Mouse (Mus musculus): ENCODE data around the gene Ywhah. TPM values are rescaled to one million over a fixed set of nuclear protein-coding genes. Genes with fewer than 3 reads are reported as not detected.

The Ywhah gene
- 878 and 976 TPM in 2 replicates for polyA plus RNA-seq (2015; fragmentation: Nextera tagmentation; extraction: Ambion mirVana)

DNA sequence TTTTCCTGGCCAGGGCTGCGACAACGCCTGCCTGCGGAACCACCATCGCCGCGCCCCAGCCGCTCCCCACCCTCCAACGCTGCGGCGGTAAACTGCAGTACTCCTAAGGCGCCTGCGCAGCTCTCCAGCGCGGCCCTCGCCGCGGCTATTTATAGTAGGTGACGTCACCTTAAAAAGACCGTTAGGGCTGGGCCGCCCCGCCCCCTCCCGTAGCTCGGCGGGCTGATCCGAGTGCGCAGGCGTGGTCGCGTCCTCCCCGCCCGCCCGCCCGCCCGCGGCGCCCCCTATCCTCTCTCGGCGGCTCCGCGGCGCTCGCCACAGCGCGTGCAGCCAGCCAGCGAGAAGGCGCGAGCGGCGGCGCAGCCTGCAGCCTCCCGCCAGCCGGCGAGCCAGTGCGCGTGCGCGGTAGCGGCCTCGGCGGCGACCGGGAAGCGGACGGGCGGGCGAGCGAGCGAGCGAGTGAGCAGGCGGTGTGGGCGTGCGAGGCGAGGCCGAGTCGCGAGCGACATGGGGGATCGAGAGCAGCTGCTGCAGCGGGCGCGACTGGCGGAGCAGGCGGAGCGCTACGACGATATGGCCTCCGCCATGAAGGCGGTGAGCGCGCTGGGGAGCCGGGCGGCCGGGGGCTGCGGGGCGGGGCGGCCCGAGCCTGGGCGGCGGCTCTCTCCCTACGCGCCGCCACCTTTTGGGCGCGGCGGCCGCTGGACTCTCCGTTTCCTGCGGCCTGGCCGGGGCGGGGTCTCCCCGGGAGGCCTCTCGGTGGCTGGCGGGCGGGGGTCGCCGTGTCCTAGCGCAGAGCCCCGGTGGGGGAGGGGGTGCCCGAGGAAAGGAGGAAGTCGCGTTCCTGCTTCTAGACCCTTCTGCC is at the start of gene Ywhah:
TSS of gene Ywhah (plus strand) at position 256 of the 865 bp plus-strand sequence.
- no peaks in the 10 kb centered on the region for H3K36me3 ChIP-seq (ENCODE audit: control insufficient read depth, insufficient read depth, low read length)
- peak within 1 kb of the TSS; percentile 100 for H3K27ac ChIP-seq (ENCODE audit: low read length)
- H3K9ac ChIP-seq (ENCODE audit: low read depth, low read length): peak within 1 kb of the TSS; percentile 98
- under 1% methylated on average over 87 of the region's 121 CpGs for WGBS
- no peaks in the 10 kb centered on the region for H3K27me3 ChIP-seq (ENCODE audit: control insufficient read depth, insufficient read depth, low read depth, low read length)
- ATAC-seq: peak; percentile 96
- peak within 1 kb of the TSS; percentile 64 for H3K4me3 ChIP-seq (ENCODE audit: low read depth, low read length)
- H3K4me1 ChIP-seq (ENCODE audit: control insufficient read depth, insufficient read depth, low read length): peaks cover 42% of the 10 kb centered on the region
- peak within 1 kb of the TSS; percentile 93 for H3K4me2 ChIP-seq (ENCODE audit: low read length)
- H3K9me3 ChIP-seq (replicated peaks; ENCODE audit: control insufficient read depth, low read length, poor library complexity, severe bottlenecking): no peaks in the 10 kb centered on the region

- Histone ChIP-seq H3K27me3 (ENCODE audit: control insufficient read depth, insufficient read depth, low read depth, low read length) (no peaks in the 10 kb centered on the region), H3K27ac (ENCODE audit: low read length) (no peak overlapping the region), H3K36me3 (ENCODE audit: control insufficient read depth, insufficient read depth, low read length) (peaks cover 11% of the 10 kb centered on the region), H3K4me2 (ENCODE audit: low read length) (no peak overlapping the region), H3K9me3 (replicated peaks; ENCODE audit: control insufficient read depth, low read length, poor library complexity, severe bottlenecking) (no peaks in the 10 kb centered on the region), H3K4me3 (ENCODE audit: low read depth, low read length) (no peak overlapping the region), H3K9ac (ENCODE audit: low read depth, low read length) (no peak overlapping the region), H3K4me1 (ENCODE audit: control insufficient read depth, insufficient read depth, low read length) (no peaks in the 10 kb centered on the region)
- WGBS: 89% methylated on average over 4 of the region's 4 CpGs
- ATAC-seq: no peak
These were observed 42.1 kb upstream of the Ywhah start for GRCm38 (mm10) chr5:32976541-32976940.

DNA sequence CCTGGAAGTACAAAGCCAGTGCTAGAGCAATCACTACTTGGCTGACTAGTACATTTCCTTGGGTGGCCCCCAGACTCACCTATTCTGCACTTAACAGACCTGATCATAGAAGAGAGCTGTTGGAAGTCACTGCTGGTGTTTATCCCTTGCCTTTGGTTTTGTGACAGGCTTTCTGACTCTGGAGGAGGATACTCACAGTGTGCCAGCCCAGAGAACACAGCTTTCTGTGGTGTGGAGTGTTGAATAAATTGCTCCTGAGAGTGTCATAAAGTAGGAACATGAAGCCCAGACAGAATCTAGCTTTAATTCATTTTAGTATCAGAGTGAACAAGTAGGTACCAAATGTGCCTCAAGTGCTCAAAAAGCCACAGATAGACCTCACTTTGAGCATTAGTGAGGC is 41.4 kb upstream of the Ywhah start:
- Histone ChIP-seq H3K27me3 (ENCODE audit: control insufficient read depth, insufficient read depth, low read depth, low read length) (no peaks in the 10 kb centered on the region), H3K27ac (ENCODE audit: low read length) (no peak overlapping the region), H3K4me3 (ENCODE audit: low read depth, low read length) (no peak overlapping the region), H3K36me3 (ENCODE audit: control insufficient read depth, insufficient read depth, low read length) (peaks cover 15% of the 10 kb centered on the region), H3K9ac (ENCODE audit: low read depth, low read length) (no peak overlapping the region), H3K4me2 (ENCODE audit: low read length) (no peak overlapping the region), H3K9me3 (replicated peaks; ENCODE audit: control insufficient read depth, low read length, poor library complexity, severe bottlenecking) (no peaks in the 10 kb centered on the region), H3K4me1 (ENCODE audit: control insufficient read depth, insufficient read depth, low read length) (no peaks in the 10 kb centered on the region)
- no peak for ATAC-seq

GRCm38 (mm10) chr5:32985379-32985778 is 33.2 kb upstream of the Ywhah start:
- H3K9me3 ChIP-seq (replicated peaks; ENCODE audit: control insufficient read depth, low read length, poor library complexity, severe bottlenecking): no peaks in the 10 kb centered on the region
- peak; percentile 54; the same call in 1 of the 2 replicates for ATAC-seq
- no peak overlapping the region for H3K9ac ChIP-seq (ENCODE audit: low read depth, low read length)
- WGBS: 38% methylated on average over 1 of the region's 1 CpGs
- peaks cover 12% of the 10 kb centered on the region for H3K4me1 ChIP-seq (ENCODE audit: control insufficient read depth, insufficient read depth, low read length)
- peaks cover 17% of the 10 kb centered on the region for H3K36me3 ChIP-seq (ENCODE audit: control insufficient read depth, insufficient read depth, low read length)
- no peak overlapping the region for H3K4me2 ChIP-seq (ENCODE audit: low read length)
- H3K27me3 ChIP-seq (ENCODE audit: control insufficient read depth, insufficient read depth, low read depth, low read length): no peaks in the 10 kb centered on the region
- peak overlapping the region; percentile 69; the same call in 1 of the 2 replicates for H3K27ac ChIP-seq (ENCODE audit: low read length)
- H3K4me3 ChIP-seq (ENCODE audit: low read depth, low read length): no peak overlapping the region

- Histone ChIP-seq H3K27me3 (ENCODE audit: control insufficient read depth, insufficient read depth, low read depth, low read length) (no peaks in the 10 kb centered on the region), H3K27ac (ENCODE audit: low read length) (no peak overlapping the region), H3K36me3 (ENCODE audit: control insufficient read depth, insufficient read depth, low read length) (peaks cover 11% of the 10 kb centered on the region), H3K4me2 (ENCODE audit: low read length) (no peak overlapping the region), H3K4me3 (ENCODE audit: low read depth, low read length) (no peak overlapping the region), H3K9ac (ENCODE audit: low read depth, low read length) (peak overlapping the region; percentile 11; the same call in 1 of the 2 replicates), H3K9me3 (replicated peaks; ENCODE audit: control insufficient read depth, low read length, poor library complexity, severe bottlenecking) (no peaks in the 10 kb centered on the region), H3K4me1 (ENCODE audit: control insufficient read depth, insufficient read depth, low read length) (peaks cover 12% of the 10 kb centered on the region)
- WGBS: 65% methylated on average over 1 of the region's 1 CpGs
- no peak for ATAC-seq
These were observed 30.7 kb upstream of the Ywhah start for GRCm38 (mm10) chr5:32987873-32988272.

DNA sequence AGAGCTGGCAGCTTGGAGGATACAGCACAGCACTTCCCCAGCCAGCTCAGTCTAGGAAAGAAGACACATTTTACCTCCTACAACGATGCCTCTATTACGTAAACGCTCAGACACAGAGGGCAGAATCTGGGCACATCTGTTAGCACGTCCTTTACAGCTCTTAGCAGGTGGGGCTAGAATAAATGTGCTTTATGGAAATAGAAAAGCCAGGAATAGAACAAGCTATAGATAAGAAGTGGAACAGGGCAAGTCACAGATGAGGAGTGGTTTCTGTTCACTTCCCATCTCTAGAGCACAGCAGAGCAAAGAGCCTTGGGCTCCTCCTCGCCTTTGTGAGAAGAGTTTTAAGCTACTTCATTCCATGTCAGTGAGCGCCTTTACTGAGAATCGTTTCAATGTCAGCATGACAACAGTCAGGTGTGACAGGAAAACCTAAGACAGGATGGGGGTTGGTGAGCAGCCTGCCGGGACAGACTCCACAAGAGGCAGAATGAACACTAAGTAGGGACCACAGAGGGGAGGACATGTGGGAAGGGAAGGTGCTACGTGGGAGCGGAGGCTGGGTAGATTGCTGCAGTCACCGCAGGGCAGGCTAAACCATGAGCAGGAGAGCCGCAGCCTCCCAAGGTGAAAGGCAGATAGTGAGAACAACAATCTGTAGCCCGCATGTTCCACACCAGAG is 28.5 kb upstream of the Ywhah start:
- Histone ChIP-seq H3K36me3 (ENCODE audit: control insufficient read depth, insufficient read depth, low read length) (no peaks in the 10 kb centered on the region), H3K27me3 (ENCODE audit: control insufficient read depth, insufficient read depth, low read depth, low read length) (no peaks in the 10 kb centered on the region), H3K4me1 (ENCODE audit: control insufficient read depth, insufficient read depth, low read length) (peaks cover 7% of the 10 kb centered on the region; the same call in 1 of the 2 replicates), H3K9ac (ENCODE audit: low read depth, low read length) (no peak overlapping the region), H3K27ac (ENCODE audit: low read length) (no peak overlapping the region), H3K4me3 (ENCODE audit: low read depth, low read length) (no peak overlapping the region), H3K4me2 (ENCODE audit: low read length) (no peak overlapping the region), H3K9me3 (replicated peaks; ENCODE audit: control insufficient read depth, low read length, poor library complexity, severe bottlenecking) (no peaks in the 10 kb centered on the region)
- WGBS: 70% methylated on average over 13 of the region's 13 CpGs
- no peak for ATAC-seq

DNA sequence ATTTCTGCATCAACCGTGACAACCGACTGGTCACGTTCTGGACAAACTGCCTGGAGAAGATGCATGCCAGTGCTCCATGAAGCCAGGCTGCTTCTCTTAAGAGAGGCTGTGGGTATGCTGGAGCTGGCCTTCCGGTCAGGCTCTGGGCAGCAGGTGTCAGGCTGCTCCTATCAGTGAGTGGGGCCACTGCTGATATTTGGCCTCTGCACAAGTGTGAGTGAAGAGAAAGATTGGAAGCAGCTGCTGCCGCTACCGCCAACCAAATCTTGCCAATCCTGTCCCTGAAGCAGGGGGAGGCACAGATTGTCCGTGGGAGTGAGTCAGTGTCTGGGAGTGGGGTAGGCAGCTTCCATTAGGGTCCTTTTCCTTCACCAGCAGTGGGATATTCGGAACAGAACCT is 27.5 kb upstream of the Ywhah start:
- ATAC-seq: no peak
- Histone ChIP-seq H3K27ac (ENCODE audit: low read length) (no peak overlapping the region), H3K4me1 (ENCODE audit: control insufficient read depth, insufficient read depth, low read length) (peaks cover 4% of the 10 kb centered on the region; the same call in 1 of the 2 replicates), H3K9ac (ENCODE audit: low read depth, low read length) (no peak overlapping the region), H3K4me2 (ENCODE audit: low read length) (no peak overlapping the region), H3K4me3 (ENCODE audit: low read depth, low read length) (no peak overlapping the region), H3K9me3 (replicated peaks; ENCODE audit: control insufficient read depth, low read length, poor library complexity, severe bottlenecking) (no peaks in the 10 kb centered on the region), H3K27me3 (ENCODE audit: control insufficient read depth, insufficient read depth, low read depth, low read length) (no peaks in the 10 kb centered on the region), H3K36me3 (ENCODE audit: control insufficient read depth, insufficient read depth, low read length) (no peaks in the 10 kb centered on the region)
- 80% methylated on average over 8 of the region's 8 CpGs for WGBS

GRCm38 (mm10) chr5:32994471-32994870 is 24.1 kb upstream of the Ywhah start:
- WGBS: 79% methylated on average over 2 of the region's 2 CpGs

DNA sequence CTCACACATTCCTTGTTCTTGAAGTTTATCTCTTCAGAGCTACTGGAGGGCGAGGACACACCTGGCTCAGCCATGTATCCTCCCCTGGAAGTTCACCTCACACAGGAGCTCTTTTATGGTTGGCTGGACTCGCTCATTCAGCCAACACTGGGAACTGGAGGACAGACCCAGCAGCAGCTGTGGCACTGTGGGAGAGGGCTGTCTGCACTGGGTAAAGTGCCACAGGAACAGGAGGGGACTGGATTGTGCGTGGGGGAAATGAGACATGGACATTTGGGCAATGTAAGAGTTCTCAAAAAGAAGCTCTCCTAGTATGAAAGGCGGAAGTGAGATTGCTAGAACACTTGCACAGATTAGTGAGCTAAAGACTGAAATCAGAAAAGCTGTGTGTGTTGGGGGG is 22.9 kb upstream of the Ywhah start:
- Histone ChIP-seq H3K4me2 (ENCODE audit: low read length) (no peak overlapping the region), H3K36me3 (ENCODE audit: control insufficient read depth, insufficient read depth, low read length) (no peaks in the 10 kb centered on the region), H3K4me1 (ENCODE audit: control insufficient read depth, insufficient read depth, low read length) (peaks cover 7% of the 10 kb centered on the region), H3K9me3 (replicated peaks; ENCODE audit: control insufficient read depth, low read length, poor library complexity, severe bottlenecking) (no peaks in the 10 kb centered on the region), H3K4me3 (ENCODE audit: low read depth, low read length) (no peak overlapping the region), H3K9ac (ENCODE audit: low read depth, low read length) (no peak overlapping the region), H3K27me3 (ENCODE audit: control insufficient read depth, insufficient read depth, low read depth, low read length) (no peaks in the 10 kb centered on the region), H3K27ac (ENCODE audit: low read length) (no peak overlapping the region)
- ATAC-seq: no peak
- WGBS: 76% methylated on average over 4 of the region's 4 CpGs

More at GRCm38 (mm10) chr5:32994471-32994870, 24.1 kb upstream of the Ywhah start:
- ATAC-seq: no peak
- no peak overlapping the region for H3K4me2 ChIP-seq (ENCODE audit: low read length)
- H3K4me3 ChIP-seq (ENCODE audit: low read depth, low read length): no peak overlapping the region
- H3K4me1 ChIP-seq (ENCODE audit: control insufficient read depth, insufficient read depth, low read length): peaks cover 11% of the 10 kb centered on the region
- no peak overlapping the region for H3K27ac ChIP-seq (ENCODE audit: low read length)
- no peaks in the 10 kb centered on the region for H3K9me3 ChIP-seq (replicated peaks; ENCODE audit: control insufficient read depth, low read length, poor library complexity, severe bottlenecking)
- H3K27me3 ChIP-seq (ENCODE audit: control insufficient read depth, insufficient read depth, low read depth, low read length): no peaks in the 10 kb centered on the region
- H3K9ac ChIP-seq (ENCODE audit: low read depth, low read length): no peak overlapping the region
- no peaks in the 10 kb centered on the region for H3K36me3 ChIP-seq (ENCODE audit: control insufficient read depth, insufficient read depth, low read length)
